Mouse (Mus musculus) myocyte (in vitro differentiated cells): ENCODE results near the gene Vgll4.

Source experiments
- CEBPB ChIP-seq: IDR thresholded peaks from 2 replicates; pipeline ENCODE4 v1.6.1; 2011; ENCODE audit warnings: mild to moderate bottlenecking, moderate library complexity; ENCODE audit not compliant: poor library complexity, insufficient read depth, severe bottlenecking
- E2F4 ChIP-seq: IDR thresholded peaks from one replicate; pipeline ENCODE4 v1.6.1; 2011; ENCODE audit warnings: mild to moderate bottlenecking, control low read depth, moderate library complexity; ENCODE audit not compliant: insufficient read depth
- MYOG ChIP-seq, 3 experiments: IDR thresholded peaks; one replicate each; pipeline ENCODE4 v1.6.1; 2011; ENCODE audit warnings: control low read depth in 2 of 3, low read depth in 2 of 3, mild to moderate bottlenecking in 2 of 3; ENCODE audit not compliant: insufficient read length in 2 of 3, control insufficient read depth in 1 of 3, insufficient read depth in 1 of 3
- POLR2A ChIP-seq: IDR thresholded peaks from one replicate; pipeline ENCODE4 v1.6.1; 2011; ENCODE audit warnings: low read depth, mild to moderate bottlenecking, control low read depth, moderate library complexity; ENCODE audit not compliant: insufficient read length
- SRF ChIP-seq: IDR thresholded peaks from one replicate; pipeline ENCODE4 v1.6.1; 2011; ENCODE audit warnings: low read depth; ENCODE audit not compliant: control insufficient read depth, insufficient read length
- TCF12 ChIP-seq: IDR thresholded peaks from one replicate; pipeline ENCODE4 v1.6.1; 2011; ENCODE audit warnings: mild to moderate bottlenecking, control low read depth; ENCODE audit not compliant: poor library complexity, insufficient read depth, severe bottlenecking
- USF1 ChIP-seq: IDR thresholded peaks from one replicate; pipeline ENCODE4 v1.6.1; 2011; ENCODE audit warnings: low read depth, mild to moderate bottlenecking, control low read depth, moderate library complexity

DNA sequence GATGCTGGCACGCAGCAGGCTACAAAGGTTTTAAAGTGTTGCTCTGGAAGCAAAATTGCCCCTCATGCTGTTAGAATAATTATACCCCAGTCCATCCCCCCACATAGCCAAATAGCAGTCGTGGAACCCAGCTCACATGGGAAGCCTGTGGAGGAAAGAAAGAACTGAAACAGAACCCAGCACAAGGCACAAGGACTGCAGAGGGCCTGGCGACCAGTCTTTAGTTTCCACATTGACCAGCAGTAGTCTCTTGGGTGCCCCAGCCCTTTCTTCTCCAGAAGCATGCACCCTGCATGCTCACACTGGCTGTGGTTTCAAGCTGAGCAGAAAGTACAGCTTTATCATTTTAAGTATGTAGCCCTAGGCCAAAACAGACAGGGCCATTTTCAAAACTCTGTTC lies 127.7 kb downstream of the Vgll4 start:
- TF ChIP-seq E2F4 (no peak), POLR2A (no peak), TCF12 (no peak), MYOG (IDR thresholded peaks at IDR 0.05; ENCODE audit: control insufficient read depth in 1 of 3, insufficient read depth in 1 of 3, insufficient read length in 2 of 3, low read depth in 2 of 3) (no peak), SRF (no peak), CEBPB (no peak), USF1 (no peak)
